Comparison of ENCODE assay signal across 7 mouse cellular contexts in the genomic region with DNA sequence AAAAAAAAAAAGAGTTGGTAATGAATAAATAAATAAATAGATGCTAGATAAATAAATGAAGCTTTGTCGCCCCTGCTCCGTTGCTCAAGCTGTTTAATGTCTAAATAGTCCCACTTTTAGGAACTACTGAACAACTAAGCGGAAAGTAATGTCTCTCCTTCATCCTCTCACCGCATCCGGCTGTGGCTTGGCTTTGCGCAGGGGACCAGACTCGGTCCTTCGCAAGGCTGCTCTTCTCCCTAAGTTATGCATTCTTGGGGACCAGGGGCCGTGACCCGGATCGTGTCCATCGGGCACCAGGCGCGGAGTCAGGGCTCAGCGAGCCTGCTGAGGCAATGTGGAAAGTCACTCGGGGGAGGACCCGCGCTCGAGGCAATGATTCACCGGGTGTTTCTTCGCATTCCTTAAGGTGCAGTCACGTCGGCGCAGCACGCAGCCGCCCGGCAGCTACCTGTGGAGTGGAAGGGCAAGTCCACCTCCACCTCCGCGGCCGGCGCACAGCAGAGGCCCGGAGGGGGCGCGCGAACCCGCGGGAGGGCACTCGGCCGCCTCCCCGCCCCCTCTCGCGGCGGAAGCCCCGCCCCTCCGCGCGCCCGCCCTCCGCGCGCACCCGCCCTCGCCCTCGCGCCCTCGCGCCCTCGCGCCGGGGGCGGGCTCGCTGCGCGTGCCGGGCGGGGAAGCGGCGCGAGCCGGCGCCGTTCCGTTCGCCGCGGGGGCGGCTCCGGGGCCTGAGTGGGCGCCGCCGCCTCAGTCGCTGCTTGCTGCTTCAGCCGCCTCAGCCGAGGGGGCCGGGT. TPM values are rescaled to one million over a fixed set of nuclear protein-coding genes. Genes with fewer than 3 reads are reported as not detected.
DNase-seq lines count a peak whose midpoint lies in the region; ATAC-seq lines count a peak whose summit lies in the region.

A gene (plus strand): TSS at position 595 of the 794 bp plus-strand sequence.

- peaks cover 10% of the 10 kb centered on the region for H3K4me1 ChIP-seq in intestine, embryonic 15.5 days (replicated peaks)
- H3K4me1 ChIP-seq in midbrain, embryonic 11.5 days (ENCODE audit: control insufficient read depth, insufficient read depth, low read length): peaks cover 10% of the 10 kb centered on the region

- ATAC-seq in intestine, embryonic 15.5 days: peak; percentile 92
- ATAC-seq in midbrain, embryonic 11.5 days (ENCODE audit: low FRiP score): peak; percentile 87

- H3K36me3 ChIP-seq in intestine, embryonic 15.5 days: no peaks in the 10 kb centered on the region
- H3K36me3 ChIP-seq in midbrain, embryonic 11.5 days (ENCODE audit: control insufficient read depth, insufficient read depth, low read length): no peaks in the 10 kb centered on the region

- no peaks in the 10 kb centered on the region for H3K27me3 ChIP-seq in intestine, embryonic 15.5 days (replicated peaks)
- no peaks in the 10 kb centered on the region for H3K27me3 ChIP-seq in midbrain, embryonic 11.5 days (ENCODE audit: control insufficient read depth, insufficient read depth, low read length)

- peak within 1 kb of the TSS; percentile 89 for H3K4me2 ChIP-seq in intestine, embryonic 15.5 days (replicated peaks)
- peak within 1 kb of the TSS; percentile 85 for H3K4me2 ChIP-seq in midbrain, embryonic 11.5 days

- intact Hi-C loops in gastrocnemius, postnatal 36 days (cut with DNase I): no loop called here
- intact Hi-C loops in left cerebral cortex, postnatal 4 days (cut with DNase I): no loop called here

- peak; percentile 85 for DNase-seq in adrenal gland, adult 2 months
- DNase-seq in embryo, embryonic 11 days: peak; percentile 88
- peak; percentile 28 to 61 for DNase-seq in gastrocnemius, postnatal 36 days
- DNase-seq in left cerebral cortex, postnatal 4 days: peak; percentile 69
- DNase-seq in midbrain, embryonic 11.5 days (ENCODE audit: low spot score, missing footprints): peak; percentile 97
- peak; percentile 18 for DNase-seq in skeletal muscle tissue, adult 2 months (ENCODE audit: low read depth, low spot score)

- WGBS in intestine, embryonic 15.5 days: 1% methylated on average over 69 of the region's 85 CpGs
- 2% methylated on average over 67 of the region's 85 CpGs for WGBS in midbrain, embryonic 11.5 days

- peak within 1 kb of the TSS; percentile 94 for H3K4me3 ChIP-seq in intestine, embryonic 15.5 days (replicated peaks)
- H3K4me3 ChIP-seq in midbrain, embryonic 11.5 days (ENCODE audit: low read depth, low read length): peak within 1 kb of the TSS; percentile 89

- H3K27ac ChIP-seq in intestine, embryonic 15.5 days: peak within 1 kb of the TSS; percentile 92
- peak within 1 kb of the TSS; percentile 61 for H3K27ac ChIP-seq in midbrain, embryonic 11.5 days (ENCODE audit: low read depth, low read length)

- no peaks in the 10 kb centered on the region for H3K9me3 ChIP-seq in intestine, embryonic 15.5 days
- H3K9me3 ChIP-seq in midbrain, embryonic 11.5 days (ENCODE audit: control insufficient read depth, low read length): no peaks in the 10 kb centered on the region

- H3K9ac ChIP-seq in intestine, embryonic 15.5 days: peak within 1 kb of the TSS; percentile 87
- peak within 1 kb of the TSS; percentile 91 for H3K9ac ChIP-seq in midbrain, embryonic 11.5 days (ENCODE audit: low read length)

RNA-seq across cellular contexts. Expression of the gene that starts here (rescaled TPM):
- total RNA-seq in adrenal gland, adult 2 months (2021): 10 to 100 TPM; 24.9 to 38.2 TPM
- polyA plus RNA-seq in adrenal gland, adult 2 months (2012; rRNA removed): 31.2 and 32.7 TPM in 2 replicates
- total RNA-seq in gastrocnemius, postnatal 36 days (2021): 1 to 10 TPM; 1.6 to 4.3 TPM
- polyA plus RNA-seq in intestine, embryonic 15.5 days (2015; fragmentation: Nextera tagmentation; extraction: Ambion mirVana): 24.7 and 25.0 TPM in 2 replicates
- total RNA-seq in left cerebral cortex, postnatal 4 days (2021): 10 to 100 TPM; 64.4 to 67.3 TPM
- 30.1 and 33.0 TPM in 2 replicates for polyA plus RNA-seq in midbrain, embryonic 11.5 days (2014; fragmentation: Nextera tagmentation; extraction: Ambion mirVana)

Comparison
In these comparisons a context has a peak if more than half of its experiments do, and no peak if none do; other contexts are left out.
1. Peak in every context shown above with its lines: DNase-seq, ATAC-seq, H3K4me3 ChIP-seq and H3K27ac ChIP-seq.
2. RNA of the gene that starts here (total RNA-seq): 64.4 to 67.3 TPM in left cerebral cortex, postnatal 4 days and 24.9 to 38.2 TPM in adrenal gland, adult 2 months; 1.6 to 4.3 TPM in gastrocnemius, postnatal 36 days; every median in the first group is over 4 times any median in the second.
3. DNase-seq: peak in every context shown above with its lines; median percentile 97 in midbrain, embryonic 11.5 days; 88 in embryo, embryonic 11 days; 85 in adrenal gland, adult 2 months; 69 in left cerebral cortex, postnatal 4 days; 44 in gastrocnemius, postnatal 36 days; 18 in skeletal muscle tissue, adult 2 months.